Mouse (Mus musculus): Measurements from ENCODE around the gene Ccdc9.
"Not testable (repeated sequence)": the region's sequence is repeated elsewhere in the genome, so short reads cannot be mapped to it uniquely, and the experiment has no call there.

DNA sequence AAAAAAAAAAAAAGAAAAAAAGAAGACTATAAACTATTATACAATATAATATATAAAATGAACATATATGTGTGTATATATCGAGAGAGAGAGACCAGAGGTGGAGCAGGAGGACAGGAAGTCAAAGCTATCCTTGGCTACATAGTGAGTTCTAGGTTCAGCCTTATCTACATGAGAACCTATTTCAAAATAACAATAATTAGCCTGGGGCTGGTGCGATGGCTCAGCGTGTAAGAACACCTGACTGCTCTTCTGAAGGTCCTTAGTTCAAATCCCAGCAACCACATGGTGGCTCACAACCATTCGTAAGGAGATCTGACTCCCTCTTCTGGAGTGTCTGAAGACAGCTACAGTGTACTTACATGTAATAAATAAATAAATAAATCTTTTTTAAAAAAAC lies 30.6 kb downstream of the Ccdc9 start:
- TF ChIP-seq CTCF (IDR thresholded peaks at IDR 0.05; ENCODE audit: borderline replicate concordance, insufficient read depth, low read depth, low read length); POLR2A (IDR thresholded peaks at IDR 0.05; ENCODE audit: borderline replicate concordance, insufficient read depth, low read length): not testable (repeated sequence)
